Mouse (Mus musculus) small intestine, adult 2 months (tissue): ENCODE data around the gene Thada. TPM values are rescaled to one million over a fixed set of nuclear protein-coding genes. Genes with fewer than 3 reads are reported as not detected.

Experiments used
- H3K27ac ChIP-seq: fragments of 200-500 bp; 2 replicates; pipeline ENCODE4 v1.5.1; 2012; ENCODE audit warnings: low read depth, low read length, control low read depth, inconsistent platforms; ENCODE audit not compliant: insufficient read depth
- H3K27me3 ChIP-seq: fragments of 200-500 bp; 2 replicates; pipeline ENCODE4 v1.6.1; 2012; ENCODE audit warnings: mild to moderate bottlenecking, moderate library complexity, low read length, inconsistent platforms; ENCODE audit not compliant: control insufficient read depth, insufficient read depth
- H3K36me3 ChIP-seq: fragments of 200-500 bp; 2 replicates; pipeline ENCODE4 v1.6.1; 2012; ENCODE audit warnings: mild to moderate bottlenecking, low read length, control low read depth, inconsistent platforms; ENCODE audit not compliant: control insufficient read depth, insufficient read depth
- H3K4me1 ChIP-seq: fragments of 200-500 bp; 2 replicates; pipeline ENCODE4 v1.6.1; 2012; ENCODE audit warnings: low read length, inconsistent platforms, mixed read lengths; ENCODE audit not compliant: control insufficient read depth, insufficient read depth, insufficient read length
- H3K4me3 ChIP-seq: fragments of 200-500 bp; 2 replicates; pipeline ENCODE4 v1.5.1; 2012; ENCODE audit warnings: low read depth, mild to moderate bottlenecking, control low read depth, inconsistent platforms, low read length, moderate library complexity
- CTCF ChIP-seq: fragments of 200-500 bp; IDR thresholded peaks from 2 replicates; pipeline ENCODE4 v1.5.1; 2012; ENCODE audit warnings: low read depth, mild to moderate bottlenecking, control low read depth, inconsistent platforms, low read length, moderate library complexity, mixed read lengths; ENCODE audit not compliant: insufficient replicate concordance, insufficient read length; ENCODE audit errors: extremely low read depth
- POLR2A ChIP-seq: fragments of 200-500 bp; IDR thresholded peaks from 2 replicates; pipeline ENCODE4 v1.6.1; 2012; ENCODE audit warnings: low read depth, mild to moderate bottlenecking, control low read depth, inconsistent platforms, low read length, moderate library complexity
- WGBS: fragments of 180-500 bp; shearing (Covaris S2); methylation state at CpG from one replicate; pipeline ENCODE4 v1.1.7; 2018; 5-methylcytosine and 5-hydroxymethylcytosine counted together
- polyA plus RNA-seq: library from polyadenylated mRNA; depleted of rRNA; stranded (reverse); fragments of >200 nt; gene quantifications from 2 replicates; pipeline ENCODE4 v1.2.3, GENCODE M21; 2012

Gene Thada
- polyA plus RNA-seq, 1 experiment, result 3.5 TPM

- Histone ChIP-seq H3K4me1 (0 out of 2 replicates have a peak, but pooled peaks cover 2% of the 10 kb centered on the region), H3K36me3 (peaks cover 5% of the 10 kb centered on the region), H3K27ac (no peak overlapping the region), H3K4me3 (no peak overlapping the region), H3K27me3 (no peaks in the 10 kb centered on the region)
- TF ChIP-seq POLR2A (no peak), CTCF (no peak)
- 94% methylated on average over 6 of the region's 6 CpGs for WGBS
Measured at GRCm38 (mm10) chr17:84399431-84399830, 66.6 kb downstream of the Thada start.

GRCm38 (mm10) chr17:84390026-84390425 is 76.0 kb downstream of the Thada start:
- Histone ChIP-seq H3K4me1 (peaks cover 2% of the 10 kb centered on the region; the same call in 1 of the 2 replicates), H3K27me3 (no peaks in the 10 kb centered on the region), H3K4me3 (no peak overlapping the region), H3K36me3 (peaks cover 12% of the 10 kb centered on the region), H3K27ac (no peak overlapping the region)
- 93% methylated on average over 2 of the region's 2 CpGs for WGBS
- TF ChIP-seq CTCF (no peak), POLR2A (no peak)

- WGBS, result 29% methylated on average over 4 of the region's 4 CpGs
- no peak overlapping the region for H3K4me3 ChIP-seq
- TF ChIP-seq POLR2A (no peak), CTCF (no peak)
- H3K4me1 ChIP-seq, result peaks cover 2% of the 10 kb centered on the region; the same call in 1 of the 2 replicates
- no peaks in the 10 kb centered on the region for H3K27me3 ChIP-seq
- H3K27ac ChIP-seq, result no peak overlapping the region
- peaks cover 8% of the 10 kb centered on the region for H3K36me3 ChIP-seq
Measured at GRCm38 (mm10) chr17:84386176-84386575, 79.8 kb downstream of the Thada start.

GRCm38 (mm10) chr17:84385696-84386095 is 80.3 kb downstream of the Thada start:
- peaks cover 8% of the 10 kb centered on the region for H3K36me3 ChIP-seq
- H3K27ac ChIP-seq, result no peak overlapping the region
- 63% methylated on average over 6 of the region's 6 CpGs for WGBS
- H3K27me3 ChIP-seq, result no peaks in the 10 kb centered on the region
- TF ChIP-seq POLR2A (no peak), CTCF (no peak)
- H3K4me1 ChIP-seq, result peaks cover 2% of the 10 kb centered on the region; the same call in 1 of the 2 replicates
- no peak overlapping the region for H3K4me3 ChIP-seq

- H3K27me3 ChIP-seq, result no peaks in the 10 kb centered on the region
- H3K36me3 ChIP-seq, result peaks cover 8% of the 10 kb centered on the region
- no peak for TF ChIP-seq POLR2A
- no peak for TF ChIP-seq CTCF
- no peak overlapping the region for H3K4me3 ChIP-seq
- no peak overlapping the region for H3K27ac ChIP-seq
- peaks cover 2% of the 10 kb centered on the region; the same call in 1 of the 2 replicates for H3K4me1 ChIP-seq
Measured at GRCm38 (mm10) chr17:84384661-84385060, 81.3 kb downstream of the Thada start.

GRCm38 (mm10) chr17:84380340-84380739 is 85.7 kb downstream of the Thada start:
- Histone ChIP-seq H3K4me1 (peaks cover 11% of the 10 kb centered on the region; the same call in 1 of the 2 replicates), H3K27me3 (no peaks in the 10 kb centered on the region), H3K36me3 (peaks cover 8% of the 10 kb centered on the region), H3K4me3 (no peak overlapping the region), H3K27ac (no peak overlapping the region)
- TF ChIP-seq CTCF, result no peak
- 95% methylated on average over 9 of the region's 9 CpGs for WGBS

- 34% methylated on average over 4 of the region's 4 CpGs for WGBS
- Histone ChIP-seq H3K4me1 (peaks cover 12% of the 10 kb centered on the region; the same call in 1 of the 2 replicates), H3K27ac (peak overlapping the region; percentile 63; the same call in 1 of the 2 replicates), H3K27me3 (no peaks in the 10 kb centered on the region), H3K36me3 (peaks cover 2% of the 10 kb centered on the region), H3K4me3 (no peak overlapping the region)
- no peak for TF ChIP-seq CTCF
- TF ChIP-seq POLR2A, result no peak
Measured at GRCm38 (mm10) chr17:84376882-84377281, 89.1 kb downstream of the Thada start.
